In genomic region chr2:131508501-131508900, GRCm38 (mm10) we compare ENCODE assay signal across 12 mouse cellular contexts. TPM values are rescaled to one million over a fixed set of nuclear protein-coding genes. Genes with fewer than 3 reads are reported as not detected.
A peak's percentile ranks its signal among the peaks of the same experiment; 100 is the strongest.
DNase-seq lines count a peak whose midpoint lies in the region; ATAC-seq and TF ChIP-seq lines count a peak whose summit lies in the region.
"Had no signal": no experiment of that assay in that cellular context is flagged by ENCODE, and none has a peak within 500 bp of the region (broad histone marks: within the 10 kb centered on the region; RNA-seq: fewer than 3 reads in every experiment).

No protein-coding gene starts in this region.

- peak; percentile 40; the same call in 1 of the 2 replicates for ATAC-seq in midbrain, embryonic 16.5 days
- ATAC-seq in inflammation-experienced regulatory T-cells, adult 6 months = no peak

- H3K9me3 ChIP-seq in midbrain, embryonic 16.5 days (replicated peaks; ENCODE audit: control insufficient read depth, low read length, poor library complexity, severe bottlenecking) = no peaks in the 10 kb centered on the region

- H3K27me3 ChIP-seq in midbrain, embryonic 16.5 days (ENCODE audit: control insufficient read depth, insufficient read depth, low read depth, low read length) = no peaks in the 10 kb centered on the region

- H3K27ac ChIP-seq in gastrocnemius, adult 2 months = peak overlapping the region; percentile 92
- H3K27ac ChIP-seq in midbrain, embryonic 16.5 days (ENCODE audit: low read length) = no peak overlapping the region

- intact Hi-C loops in gastrocnemius, adult 2 months (cut with DNase I) = no loop called here

- WGBS in midbrain, embryonic 16.5 days = 50% methylated on average over 2 of the region's 2 CpGs

- no peaks in the 10 kb centered on the region for H3K36me3 ChIP-seq in midbrain, embryonic 16.5 days (ENCODE audit: control insufficient read depth, insufficient read depth, low read length)

- no peak for TF ChIP-seq CTCF in gastrocnemius, adult 2 months (IDR thresholded peaks at IDR 0.05)

- no peak overlapping the region for H3K9ac ChIP-seq in midbrain, embryonic 16.5 days (ENCODE audit: low read depth, low read length)

- no peak overlapping the region for H3K4me2 ChIP-seq in midbrain, embryonic 16.5 days (ENCODE audit: low read length)

- DNase-seq in gastrocnemius, adult 2 months = no peak
- DNase-seq in gastrocnemius, postnatal 4 days (ENCODE audit: low spot score in 2 of 2) = no peak
- peak; percentile 30 for DNase-seq in ovary, adult 18-20 months (ENCODE audit: low spot score)
- no peak for DNase-seq in ovary, postnatal 14 days (ENCODE audit: low spot score)
- peak; percentile 62 to 64 for DNase-seq in layer of hippocampus, adult 8-10 months (ENCODE audit: low spot score in 2 of 2)
- no peak for DNase-seq in kidney, adult 11 months
- DNase-seq: adrenal gland, adult 2 months; cerebellum, postnatal 36 days; thymus, postnatal 4 days had no signal

- H3K4me1 ChIP-seq in midbrain, embryonic 16.5 days (ENCODE audit: control insufficient read depth, insufficient read depth, low read length) = peaks cover 15% of the 10 kb centered on the region; the same call in 1 of the 2 replicates

- H3K4me3 ChIP-seq in gastrocnemius, adult 2 months = peak overlapping the region; percentile 14
- H3K4me3 ChIP-seq in midbrain, embryonic 16.5 days (ENCODE audit: low read depth, low read length) = no peak overlapping the region

RNA-seq across cellular contexts. Expression of gene Smox, which starts 17.2 kb away (rescaled TPM):
- total RNA-seq in gastrocnemius, adult 2 months (2021) = 100 to 1,000 TPM in 1 of 2 experiments, 10 to 100 TPM in 1; 51.2 to 522 TPM
- total RNA-seq in gastrocnemius, postnatal 4 days (2021) = 10 to 100 TPM; 25.5 to 26.4 TPM
- 10 to 100 TPM; 57.8 to 80.1 (median 67.6) TPM for total RNA-seq in layer of hippocampus, adult 8-10 months (2022)
- 46.1 and 52.7 TPM in 2 replicates for polyA plus RNA-seq in midbrain, embryonic 16.5 days (2015; fragmentation: Nextera tagmentation; extraction: Ambion mirVana)
- polyA plus RNA-seq in inflammation-experienced regulatory T-cells, adult 6 months (2017; shearing (Covaris generic)) = 10 to 100 TPM in 2 of 3 experiments, 1 to 10 TPM in 1; 8.6 to 14.8 (median 12.8) TPM

RNA-seq across cellular contexts. Expression of gene Adra1d, which starts 53.6 kb away (rescaled TPM):
- total RNA-seq in gastrocnemius, adult 2 months (2021) = under 1 TPM; 0.54 to 0.73 TPM
- 1 to 10 TPM; 1.8 to 2.2 TPM for total RNA-seq in gastrocnemius, postnatal 4 days (2021)
- total RNA-seq in layer of hippocampus, adult 8-10 months (2022) = 10 to 100 TPM; 70.1 to 81.0 (median 76.5) TPM
- polyA plus RNA-seq in midbrain, embryonic 16.5 days (2015; fragmentation: Nextera tagmentation; extraction: Ambion mirVana) = not detected in 2 replicates
- polyA plus RNA-seq in inflammation-experienced regulatory T-cells, adult 6 months (2017; shearing (Covaris generic)) = not detected
- total RNA-seq: hematopoietic stem cell, adult 5-6 weeks had no signal

Comparison
In these comparisons a context has a peak if more than half of its experiments do, and no peak if none do; other contexts are left out.
1. DNase-seq: peak in ovary, adult 18-20 months (single experiment) and layer of hippocampus, adult 8-10 months (2 of 2); none in gastrocnemius, adult 2 months (single experiment), gastrocnemius, postnatal 4 days (0 of 2), ovary, postnatal 14 days (single experiment) and kidney, adult 11 months (single experiment).
2. RNA of gene Adra1d, which starts 53.6 kb away (total RNA-seq): 70.1 to 81.0 TPM in layer of hippocampus, adult 8-10 months; 1.8 to 2.2 TPM in gastrocnemius, postnatal 4 days and 0.54 to 0.73 TPM in gastrocnemius, adult 2 months; every median in the first group is over 10 times any median in the second.